Mouse (Mus musculus) bone marrow, adult 2 months (tissue): Measurements from ENCODE around the gene Ifnb1.

Experiments
- CTCF ChIP-seq: fragments of 200-500 bp; IDR thresholded peaks from 2 replicates; pipeline ENCODE4 v1.5.1; 2011; ENCODE audit warnings: low read length, control low read depth; ENCODE audit not compliant: control insufficient read depth, insufficient read depth
- POLR2A ChIP-seq: fragments of 200-500 bp; IDR thresholded peaks from 2 replicates; pipeline ENCODE4 v1.6.1; 2011; ENCODE audit warnings: low read depth, mild to moderate bottlenecking, control low read depth, low read length, borderline replicate concordance; ENCODE audit not compliant: control insufficient read depth

GRCm38 (mm10) chr4:88533499-88533898, 10.9 kb upstream of the Ifnb1 start:
- no peak for TF ChIP-seq CTCF
- no peak for TF ChIP-seq POLR2A
